Mouse (Mus musculus) left cerebral cortex, adult 18-20 months (tissue): ENCODE measurements around the gene Slu7. TPM values are rescaled to one million over a fixed set of nuclear protein-coding genes. Genes with fewer than 3 reads are reported as not detected.
A peak's percentile ranks its signal among the peaks of the same experiment; 100 is the strongest.

Experiments used
- DNase-seq, 2 experiments: peaks; one replicate each; pipeline ENCODE4 v3.0.0; 2021 to 2022; ENCODE audit warnings: low spot score in 2 of 2, mixed read lengths in 1 of 2
- long read RNA-seq, 2 experiments: library from polyadenylated mRNA; stranded (forward); transcript quantifications; one replicate each; pipeline ENCODE4 v2.0.0; 2021
- total RNA-seq, 2 experiments: library from RNA; stranded (reverse); gene quantifications; 2 replicates each; pipeline ENCODE4 v1.2.3; 2021

The Slu7 gene
- total RNA-seq: 10 to 100 TPM; 55.5 to 57.8 TPM
- long read RNA-seq, experiment 1, transcript Slu7-201 (16 exons, 3,625 nt): major isoform, 45 of 96 reads
- long read RNA-seq, experiment 1, partial matches to known transcripts: 5 of 96 reads
- long read RNA-seq, experiment 1, other reads (novel, unspliced or antisense): 41 of 96 reads
- long read RNA-seq, experiment 2, transcript Slu7-201 (16 exons, 3,625 nt): major isoform, 25 of 64 reads
- long read RNA-seq, experiment 2, partial matches to known transcripts: 4 of 64 reads
- long read RNA-seq, experiment 2, other reads (novel, unspliced or antisense): 33 of 64 reads

DNA sequence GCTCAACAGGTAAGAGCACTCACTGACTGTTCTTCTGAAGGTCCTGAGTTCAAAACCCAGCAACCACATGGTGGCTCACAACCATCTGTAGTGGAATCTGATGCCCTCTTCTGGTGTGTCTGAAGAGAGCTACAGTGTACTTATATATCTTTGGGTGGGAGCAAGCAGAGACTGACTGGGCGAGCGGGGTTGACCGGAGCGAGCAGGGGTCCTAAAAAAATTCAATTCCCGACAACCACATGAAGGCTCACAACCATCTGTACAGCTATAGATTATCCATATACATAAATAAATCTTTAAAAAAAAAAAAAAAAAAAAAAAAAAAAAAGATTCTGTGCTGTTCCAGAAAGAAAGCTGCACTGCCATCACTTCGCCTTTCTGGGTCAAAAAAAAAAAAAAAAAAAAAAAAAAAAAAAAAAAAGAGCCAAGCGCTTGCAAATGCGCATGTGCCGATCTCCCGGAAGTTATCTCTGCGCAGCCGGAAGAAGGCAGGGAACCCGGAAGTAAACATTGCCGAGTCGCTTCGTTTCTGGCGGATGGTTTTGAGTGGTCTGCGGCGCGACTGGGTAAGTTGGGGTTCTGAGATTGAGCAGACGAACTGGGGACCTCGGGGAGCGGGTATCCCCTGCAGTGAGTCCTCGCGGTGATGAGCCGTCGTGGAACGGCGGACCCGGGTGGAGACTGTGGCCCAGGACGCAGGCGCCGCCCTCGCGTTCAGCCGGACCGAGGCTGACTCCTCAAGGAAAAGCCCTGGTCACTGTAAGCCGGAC lies at the start of gene Slu7:
TSS of gene Slu7 (plus strand) at position 491 of the 770 bp plus-strand sequence.
- DNase-seq: peak; percentile 63 to 67

DNA sequence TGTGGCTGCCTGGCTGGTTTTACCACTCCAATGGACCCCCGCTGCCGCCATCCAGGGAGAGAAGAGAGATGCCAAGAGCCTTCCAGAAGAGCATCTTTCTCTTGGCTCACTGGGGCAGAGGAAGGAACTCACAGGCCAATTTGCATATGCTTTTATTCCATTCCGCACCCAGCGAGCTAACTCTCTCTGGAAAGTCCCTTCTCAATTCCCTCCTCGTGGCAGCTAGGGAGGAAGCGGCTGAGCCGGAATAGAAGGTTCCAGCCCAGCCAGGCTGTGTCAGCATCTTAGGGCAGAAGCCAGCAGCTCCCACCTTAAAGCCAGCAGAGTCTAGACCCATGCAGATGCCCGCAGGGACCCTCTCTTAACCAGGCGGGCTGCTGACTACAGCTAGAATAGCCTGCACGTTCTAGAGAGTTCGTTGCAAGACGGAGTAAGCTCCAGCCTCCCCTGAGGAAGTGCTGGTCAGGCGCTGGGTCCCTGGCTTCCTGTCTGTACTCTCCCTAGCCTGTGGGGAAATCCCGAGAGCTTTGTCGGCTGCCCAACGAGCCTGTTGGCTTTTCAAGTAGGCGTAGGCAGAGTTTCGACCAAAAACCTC lies 48.4 kb upstream of the Slu7 start:
- peak; percentile 23 to 34 for DNase-seq

DNA sequence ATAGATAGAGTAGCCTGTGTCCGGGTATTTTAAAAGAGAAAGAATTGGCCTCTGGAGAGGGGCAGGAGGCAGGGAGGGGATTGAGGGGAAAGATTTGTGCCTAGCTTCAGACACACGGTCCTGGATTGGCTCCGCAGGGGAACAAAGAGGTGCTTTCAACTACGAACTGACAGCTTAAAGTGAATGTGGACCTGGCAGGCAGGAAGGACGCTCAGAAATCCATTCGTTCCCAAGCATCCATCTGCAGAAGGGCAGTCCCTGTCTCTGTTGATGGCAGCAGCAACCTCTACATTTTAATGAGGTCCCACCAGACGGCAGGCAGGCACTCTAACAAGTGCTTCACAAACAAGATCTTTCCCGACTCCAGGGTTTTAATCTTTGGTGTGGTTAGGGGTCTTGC lies 47.8 kb upstream of the Slu7 start:
- DNase-seq: no peak

DNA sequence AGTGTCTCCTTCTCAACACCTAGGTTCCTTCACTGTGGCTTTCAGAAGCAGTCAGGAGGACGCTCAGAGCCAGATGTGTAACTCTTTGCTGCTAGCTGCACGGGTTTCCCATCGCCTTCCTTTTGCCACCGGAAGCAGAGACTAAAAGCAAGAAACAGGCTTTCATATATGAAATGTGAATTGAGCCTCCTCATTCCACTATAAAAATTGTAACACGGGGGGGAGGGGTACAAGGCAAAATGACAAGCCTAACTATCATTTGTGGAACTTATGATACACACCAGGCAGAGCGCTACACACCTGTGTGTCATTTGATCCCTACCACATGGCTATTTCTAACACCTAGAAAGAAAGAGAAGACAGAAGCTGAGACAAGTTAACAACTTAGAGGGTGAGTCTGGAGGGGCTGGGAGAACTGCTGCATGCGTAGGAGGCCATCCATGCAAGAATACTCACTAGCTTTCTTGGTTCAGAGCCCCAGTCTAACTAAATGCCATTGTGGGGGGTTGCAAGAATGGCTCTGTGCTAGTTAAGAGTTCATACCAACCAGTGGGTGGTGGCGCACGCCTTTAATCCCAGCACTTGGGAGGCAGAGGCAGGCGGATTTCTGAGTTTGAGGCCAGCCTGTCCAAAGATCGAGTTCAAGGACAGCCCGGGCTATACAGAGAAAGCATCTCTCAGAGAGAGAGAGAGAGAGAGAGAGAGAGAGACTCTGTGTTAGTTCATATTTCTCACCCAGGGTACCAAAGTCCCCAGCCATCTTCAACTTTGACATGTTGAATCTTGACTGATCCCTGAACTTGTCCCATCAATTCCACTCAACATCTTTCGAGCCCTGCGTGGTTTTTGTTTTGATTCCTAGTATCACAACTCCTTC lies 46.3 kb upstream of the Slu7 start:
- no peak for DNase-seq

DNA sequence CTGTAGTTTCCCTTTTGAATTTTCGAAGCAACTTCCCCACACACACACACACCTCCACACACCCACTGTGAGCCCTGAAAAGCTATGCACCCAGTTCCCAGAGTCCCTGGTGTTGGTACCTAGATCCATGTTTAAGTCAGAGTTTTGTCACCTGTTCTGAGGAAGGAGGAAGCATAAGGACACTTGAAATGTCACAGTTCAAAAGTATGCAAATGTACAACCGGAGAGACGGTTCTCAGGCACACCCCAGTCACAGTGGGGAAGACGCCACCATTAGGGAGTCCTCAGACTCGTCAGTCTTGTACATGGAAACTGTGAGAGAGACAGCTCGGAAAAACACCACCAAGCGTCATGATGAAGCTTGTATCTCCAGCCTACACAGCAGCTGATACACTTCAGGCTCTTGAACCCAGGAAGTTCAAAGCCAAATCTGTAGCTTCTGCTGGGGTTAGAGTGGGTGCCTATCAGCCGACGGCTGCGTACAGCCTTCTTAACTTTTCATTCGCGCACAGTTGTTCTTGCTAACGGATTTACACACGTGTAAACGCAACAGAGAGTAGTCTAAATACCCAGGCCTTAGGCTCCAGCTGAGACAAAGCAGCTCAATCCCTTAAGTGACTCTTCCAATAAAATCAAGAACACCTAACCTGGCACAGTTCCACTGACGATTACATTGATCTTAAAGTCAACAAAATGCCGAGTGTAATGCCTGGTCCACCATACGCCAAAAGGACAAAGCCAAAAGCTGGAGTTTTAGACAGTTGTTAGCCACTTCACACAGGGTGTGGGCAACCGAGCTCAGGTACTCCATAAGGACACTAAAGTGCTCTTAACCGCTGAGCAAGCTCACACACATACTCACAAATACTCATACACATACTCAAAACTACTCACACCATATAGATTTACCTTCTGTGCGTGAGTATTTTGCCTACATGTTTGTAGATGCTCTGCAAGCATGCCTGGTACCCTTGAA lies 45.1 kb upstream of the Slu7 start:
- DNase-seq: no peak

DNA sequence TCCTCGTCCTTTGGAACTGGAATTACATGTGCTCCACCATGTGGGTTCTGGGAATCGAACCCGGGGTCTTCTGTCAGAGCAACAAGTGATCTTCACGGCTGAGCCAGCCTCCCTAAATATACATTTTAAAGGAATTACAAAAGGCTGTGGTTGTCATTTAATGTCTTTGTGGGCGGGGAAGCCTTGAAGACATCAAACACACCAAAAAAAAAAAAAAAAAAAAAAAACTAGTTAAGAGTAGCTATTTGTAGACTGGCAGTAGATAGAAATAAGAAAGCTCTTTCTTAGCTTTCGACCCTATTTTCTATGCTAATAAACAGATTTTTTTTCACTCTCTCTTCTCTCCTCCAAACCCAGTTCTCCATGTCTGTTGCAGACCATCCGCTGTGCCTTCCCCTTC lies 44.4 kb upstream of the Slu7 start:
- DNase-seq: no peak

DNA sequence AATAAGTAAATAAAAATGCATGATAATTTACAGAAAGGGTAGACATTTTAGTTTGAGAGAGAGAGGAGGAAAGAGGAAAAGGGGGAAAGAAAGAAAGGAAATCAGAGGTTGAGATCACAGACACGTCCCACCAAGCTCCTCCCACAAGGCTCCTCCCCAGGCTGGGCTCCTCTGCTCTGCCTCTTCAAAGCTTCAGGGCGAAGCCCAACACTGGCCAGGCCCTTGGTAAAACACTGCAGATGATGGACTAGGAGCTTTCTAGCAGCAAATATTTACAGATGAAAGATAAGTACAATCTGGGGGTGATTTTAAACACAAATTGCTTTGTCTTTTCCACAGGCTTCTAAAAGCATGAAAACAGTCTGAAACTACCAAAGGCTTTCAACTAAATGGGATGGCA lies 40.8 kb upstream of the Slu7 start:
- no peak for DNase-seq

DNA sequence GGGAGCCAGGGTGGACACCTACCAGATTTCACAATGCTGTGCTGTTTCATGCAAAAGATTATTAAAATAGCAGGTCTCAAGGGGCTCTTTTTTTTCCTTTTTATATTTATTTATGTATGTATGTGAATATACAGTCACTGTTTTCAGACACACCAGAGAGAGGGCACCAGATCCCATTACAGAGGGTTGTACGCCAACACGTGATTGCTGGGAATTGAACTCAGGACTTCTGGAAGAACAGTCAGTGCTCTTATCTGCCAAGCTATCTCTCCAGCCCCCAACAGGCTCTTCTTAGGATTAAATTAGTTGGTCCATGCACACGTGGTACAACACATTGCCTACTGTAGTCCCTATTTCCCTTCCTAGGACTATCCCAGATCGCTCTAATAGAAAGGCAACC lies 40.2 kb upstream of the Slu7 start:
- no peak for DNase-seq

DNA sequence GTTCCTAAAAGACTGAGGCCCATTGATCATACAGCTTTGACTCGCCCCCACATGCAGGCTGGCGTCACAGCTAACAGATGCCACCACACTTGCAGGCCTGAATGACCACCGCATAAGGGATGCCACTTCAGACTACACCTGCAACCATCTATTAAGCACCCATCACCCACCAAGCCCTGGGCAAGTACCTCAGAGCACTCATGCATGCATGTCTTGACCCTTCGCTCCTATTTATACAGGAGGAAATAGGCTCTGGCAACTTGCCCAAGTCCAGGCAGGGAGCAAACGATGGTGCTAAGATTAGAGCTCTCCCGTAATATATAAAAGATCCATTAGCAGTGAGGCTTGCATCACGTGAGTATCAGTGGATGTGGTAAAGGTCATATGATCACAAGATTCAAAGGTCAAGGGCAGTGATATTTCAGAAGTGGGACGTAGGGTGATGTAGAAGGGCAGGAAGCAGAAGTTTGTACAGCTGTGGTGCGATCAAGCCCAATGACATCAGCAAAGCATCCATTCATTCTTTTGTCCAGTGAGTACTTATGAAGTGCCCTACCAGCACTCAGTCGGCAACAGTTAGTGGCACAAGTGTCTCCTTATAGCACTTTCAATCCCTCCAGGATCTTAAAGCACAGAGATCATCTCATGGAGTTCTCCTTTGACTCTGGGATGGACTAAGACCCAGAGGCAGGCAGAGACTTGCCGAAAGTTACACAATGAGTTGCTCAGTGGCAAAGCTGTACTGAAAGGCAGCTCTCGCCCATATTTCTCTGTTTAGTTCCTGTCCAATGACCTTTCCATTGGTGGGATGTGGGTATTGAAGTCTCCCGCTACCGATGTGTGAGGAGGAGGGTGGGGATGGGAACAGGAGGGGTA lies 38.2 kb upstream of the Slu7 start:
- no peak for DNase-seq

DNA sequence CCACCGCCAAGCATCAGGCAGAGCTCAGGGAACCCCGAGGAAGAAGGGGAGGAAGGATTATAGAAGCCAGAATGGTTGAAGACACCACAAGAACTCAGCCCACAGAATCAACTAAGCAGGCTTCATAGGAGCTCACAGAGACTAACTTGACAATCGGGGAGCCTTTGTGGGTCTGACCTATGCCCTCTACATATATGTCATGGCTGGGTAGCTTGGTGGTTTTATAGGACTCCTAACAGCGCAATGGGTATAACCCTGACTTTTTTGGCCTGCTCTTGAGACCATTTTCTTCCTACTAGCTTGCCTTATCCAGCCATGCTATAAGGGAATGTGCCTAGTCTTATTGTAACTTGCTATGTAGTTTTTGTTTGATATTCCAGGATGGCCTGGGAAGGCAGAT lies 37.3 kb upstream of the Slu7 start:
- DNase-seq: no peak

DNA sequence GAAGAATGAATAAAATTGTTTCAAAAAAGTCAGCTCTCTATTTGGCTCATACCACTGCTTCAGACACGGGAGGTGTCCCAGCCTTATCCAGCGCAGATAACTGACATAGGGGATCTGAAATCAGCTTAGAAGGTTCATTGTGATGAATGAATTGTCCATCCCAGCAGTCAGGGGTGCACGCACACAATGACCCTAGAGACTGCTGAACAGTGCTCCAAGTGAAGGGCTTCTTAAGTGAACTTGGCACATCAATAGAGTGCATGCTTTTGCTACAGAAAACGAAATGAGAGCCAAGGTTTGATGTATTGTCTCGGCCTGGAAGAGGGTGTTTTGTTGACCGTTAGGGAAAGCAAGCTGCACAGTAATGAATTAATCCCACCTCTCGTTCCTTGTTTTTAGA lies 36.9 kb upstream of the Slu7 start:
- no peak for DNase-seq

DNA sequence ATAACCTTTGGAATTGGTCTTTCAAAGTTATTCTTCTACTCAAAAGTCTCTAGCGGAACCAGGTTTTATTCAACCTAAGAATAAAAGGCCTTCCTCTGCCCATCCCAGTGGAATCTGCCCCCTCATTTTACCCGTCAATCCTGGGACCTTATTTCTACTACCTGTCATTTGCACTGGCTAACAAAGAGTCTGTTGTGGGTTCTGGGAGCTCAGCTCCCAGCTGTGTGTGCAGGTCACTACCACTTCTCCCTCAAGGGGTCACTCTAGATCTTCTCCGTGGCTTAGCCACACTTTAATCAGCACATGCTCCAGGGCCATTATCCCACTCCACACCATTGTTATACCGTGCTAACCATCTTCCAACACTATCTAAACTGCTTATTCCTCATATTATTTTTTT lies 34.2 kb upstream of the Slu7 start:
- no peak for DNase-seq

DNA sequence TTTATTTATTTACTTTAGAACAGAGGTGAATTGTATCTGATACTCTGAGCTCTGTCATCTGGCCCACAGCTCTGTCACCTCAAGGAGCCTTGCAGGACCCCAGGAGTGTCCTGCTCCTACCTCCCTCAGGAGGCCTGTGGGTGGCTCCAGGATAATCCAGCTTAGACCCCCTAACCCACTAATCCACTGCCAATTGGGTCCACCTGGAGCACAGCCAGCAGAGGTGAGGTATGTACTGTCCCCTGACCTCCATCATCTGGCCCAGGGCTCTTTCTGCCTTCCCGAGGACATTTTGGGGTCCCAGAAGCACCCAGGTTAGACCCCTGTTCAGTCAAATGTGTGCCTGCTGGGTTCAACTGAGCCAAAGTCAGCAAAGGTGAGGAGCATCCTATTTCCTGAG lies 33.4 kb upstream of the Slu7 start:
- DNase-seq: no peak

DNA sequence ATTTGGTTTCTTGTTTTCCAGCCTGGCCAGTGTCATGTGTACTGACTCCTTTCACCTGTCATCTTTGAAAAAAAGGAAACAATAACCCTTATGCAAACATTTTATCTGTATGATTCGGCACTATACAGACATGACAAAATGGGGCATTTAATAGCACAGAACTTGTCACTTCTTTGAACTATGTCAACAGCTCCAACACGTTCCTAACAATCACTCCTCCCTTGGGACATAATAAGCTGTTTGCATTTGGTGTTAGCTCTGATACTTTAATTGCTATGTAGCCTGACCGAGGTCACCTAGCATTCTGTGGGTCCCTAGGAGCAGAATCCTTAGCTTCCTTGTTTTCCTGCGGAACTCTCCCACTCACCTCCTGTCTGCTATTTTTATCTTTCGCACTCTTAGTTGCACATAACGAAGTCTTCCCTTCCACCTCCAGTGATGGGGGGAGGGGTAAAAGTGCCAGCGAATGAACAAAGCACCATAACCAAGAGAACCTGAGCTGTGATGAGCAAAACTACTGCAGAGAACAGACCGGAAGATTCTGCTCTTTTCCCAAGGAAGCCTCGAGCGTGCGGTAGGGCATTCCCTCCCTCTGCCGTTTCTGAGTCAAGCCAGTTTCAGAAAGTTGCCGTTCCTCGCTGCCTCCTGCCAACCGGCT lies 29.3 kb upstream of the Slu7 start:
- peak in 1 of 2 experiments; percentile 14 for DNase-seq

DNA sequence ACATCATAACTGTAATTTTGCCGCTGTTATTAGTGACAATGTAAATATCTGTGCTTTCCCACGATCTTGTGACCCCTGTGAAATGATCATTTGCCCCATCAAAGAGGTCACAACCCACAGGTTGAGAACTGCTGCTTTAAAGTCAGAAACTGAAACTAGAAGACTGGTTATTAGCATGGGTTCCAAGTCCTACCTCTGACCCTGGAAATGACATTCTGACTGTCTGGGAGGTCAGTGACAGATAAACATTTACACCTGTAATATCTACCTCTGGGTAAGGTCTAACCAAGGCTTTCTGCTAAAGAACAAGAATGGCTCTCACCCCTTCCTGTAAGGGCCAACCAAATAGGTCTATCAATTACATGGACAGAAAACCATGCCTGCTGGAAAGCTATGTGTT lies 24.7 kb upstream of the Slu7 start:
- no peak for DNase-seq

DNA sequence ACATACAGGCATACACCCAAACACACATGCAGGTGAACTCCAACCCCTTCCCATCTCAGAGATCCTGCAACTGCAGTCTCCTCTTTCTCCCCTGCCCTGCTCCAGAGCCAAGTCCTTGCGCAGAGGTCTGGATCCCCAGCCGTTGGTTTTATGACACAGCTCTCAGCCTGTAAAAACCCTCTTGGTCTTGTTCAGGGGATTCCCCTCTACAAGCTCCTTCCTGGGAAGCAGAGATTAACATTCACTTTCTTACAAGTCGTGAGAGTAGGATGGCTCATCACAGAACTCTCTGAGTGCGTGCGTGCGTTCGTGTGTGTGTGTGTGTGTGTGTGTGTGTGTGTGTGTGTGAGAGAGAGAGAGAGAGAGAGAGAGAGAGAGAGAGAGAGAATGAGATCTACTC lies 23.3 kb upstream of the Slu7 start:
- no peak for DNase-seq

DNA sequence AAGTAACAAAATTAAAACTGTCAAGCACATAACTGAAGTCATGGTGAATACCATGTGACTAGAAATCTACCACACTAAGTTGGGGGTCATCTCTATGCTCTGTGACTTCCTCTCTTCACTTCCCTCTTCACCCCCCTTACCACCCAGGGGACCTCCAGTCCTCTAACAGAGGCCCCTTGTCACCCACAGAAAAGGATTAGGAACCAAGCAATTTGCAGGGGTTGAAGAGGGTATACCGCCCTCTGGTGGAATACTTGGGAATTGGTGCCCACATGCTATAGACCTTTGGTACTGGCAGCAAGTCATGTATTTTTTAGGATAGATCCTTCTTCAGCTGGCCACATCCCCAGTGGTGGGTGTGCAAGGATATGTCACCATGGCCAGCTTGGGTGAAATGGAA lies 22.1 kb upstream of the Slu7 start:
- peak; percentile 55 to 72 for DNase-seq

DNA sequence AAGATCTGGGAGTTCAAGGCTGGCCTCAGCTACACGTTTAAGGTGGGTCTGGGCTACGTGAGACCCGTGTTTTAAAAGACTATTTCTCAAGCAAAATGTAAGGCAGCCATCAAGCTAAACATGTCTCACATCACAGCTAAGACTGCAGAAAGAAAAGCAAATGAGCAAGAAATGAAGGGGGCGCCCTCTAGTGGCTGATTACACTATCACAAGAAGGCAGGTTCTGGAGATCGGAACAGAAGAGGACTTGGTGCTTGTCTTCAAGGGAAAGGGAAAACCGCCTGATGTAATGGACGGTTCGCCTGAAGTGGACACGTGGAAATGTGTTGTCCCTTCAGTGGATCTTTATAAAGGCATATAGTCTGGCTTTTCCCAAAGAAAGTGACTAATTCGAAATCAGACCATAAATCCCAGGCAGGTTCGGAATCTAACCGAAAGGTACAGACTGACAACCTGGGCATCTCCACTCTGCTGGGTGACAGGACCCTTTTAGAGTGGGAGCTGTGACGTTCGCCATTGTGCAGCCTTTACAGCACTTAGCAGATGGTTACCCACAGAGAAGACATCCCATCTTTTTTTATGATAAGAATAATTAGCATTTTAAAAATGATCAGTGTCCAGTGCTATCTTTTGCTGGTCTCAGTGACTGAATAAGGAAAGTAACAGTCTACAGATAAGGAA lies 20.6 kb upstream of the Slu7 start:
- DNase-seq: peak; percentile 89 to 91
